Mouse (Mus musculus): ENCODE results near the gene Peli1.

GRCm38 (mm10) chr11:21105393-21105792 is 14.3 kb downstream of the Peli1 start:
- no peak for TF ChIP-seq CTCF (IDR thresholded peaks at IDR 0.05; ENCODE audit: borderline replicate concordance, extremely low read depth, insufficient read depth, insufficient read length)
- no peak for TF ChIP-seq POLR2A (IDR thresholded peaks at IDR 0.05; ENCODE audit: borderline replicate concordance, extremely low read depth, insufficient read depth, insufficient read length, poor library complexity, severe bottlenecking)

Data from brain, embryonic 14.5 days (tissue).